Mouse (Mus musculus) cerebellum, adult 2 months (tissue): ENCODE results near the gene Olfr1228. TPM values are rescaled to one million over a fixed set of nuclear protein-coding genes. Genes with fewer than 3 reads are reported as not detected.

Experiments
- DNase-seq, 2 experiments: peaks; one replicate each; pipeline ENCODE4 v3.0.0; 2021
- H3K27ac ChIP-seq: fragments of 200-500 bp; 2 replicates; pipeline ENCODE4 v1.5.1; 2012; ENCODE audit warnings: low read length, control low read depth, inconsistent platforms; ENCODE audit not compliant: insufficient read depth
- H3K27me3 ChIP-seq: fragments of 200-500 bp; 2 replicates; pipeline ENCODE4 v1.6.1; 2012; ENCODE audit warnings: inconsistent platforms, mild to moderate bottlenecking, low read length, moderate library complexity; ENCODE audit not compliant: control insufficient read depth, insufficient read depth
- H3K4me1 ChIP-seq: fragments of 200-500 bp; 2 replicates; pipeline ENCODE4 v1.6.1; 2011; ENCODE audit warnings: low read length; ENCODE audit not compliant: control insufficient read depth, insufficient read depth
- H3K4me3 ChIP-seq: fragments of 200-500 bp; replicated peaks from 2 replicates; pipeline ENCODE3; 2011; ENCODE audit warnings: mild to moderate bottlenecking, low read depth, low read length, control low read depth; ENCODE audit not compliant: insufficient read depth
- CTCF ChIP-seq: fragments of 200-500 bp; IDR thresholded peaks from 2 replicates; pipeline ENCODE4 v1.5.1; 2011; ENCODE audit warnings: low read depth, mild to moderate bottlenecking, control low read depth, low read length, moderate library complexity, borderline replicate concordance; ENCODE audit not compliant: insufficient read depth
- POLR2A ChIP-seq: fragments of 200-500 bp; IDR thresholded peaks from 2 replicates; pipeline ENCODE4 v1.6.1; 2011; ENCODE audit warnings: low read length, control low read depth, borderline replicate concordance; ENCODE audit not compliant: insufficient read depth
- WGBS: fragments of 180-500 bp; shearing (Covaris S2); methylation state at CpG from one replicate; pipeline ENCODE4 v1.1.7; 2018; 5-methylcytosine and 5-hydroxymethylcytosine counted together
- polyA plus RNA-seq: library from polyadenylated mRNA; depleted of rRNA; stranded (reverse); fragments of >200 nt; gene quantifications from 2 replicates; pipeline ENCODE4 v1.2.3, GENCODE M21; 2012; rRNA removed

Olfr1228 gene
- polyA plus RNA-seq, result not detected in 2 replicates

GRCm38 (mm10) chr2:89253962-89254361, at the start of gene Olfr1228:
Gene Olfr1228 (minus strand): TSS chr2:89254062.
- no peak for TF ChIP-seq POLR2A
- no peak for TF ChIP-seq CTCF
- DNase-seq, result no peak

GRCm38 (mm10) chr2:89297168-89297567, 43.3 kb upstream of the Olfr1228 start, which contains the start of gene Olfr1230:
Gene Olfr1230 (minus strand): TSS chr2:89297268.
- Histone ChIP-seq H3K4me1 (no peaks in the 10 kb centered on the region), H3K4me3 (no peak within 1 kb of the TSS), H3K27me3 (no peaks in the 10 kb centered on the region), H3K27ac (no peak within 1 kb of the TSS)
- no peak for DNase-seq
- 89% methylated on average over 1 of the region's 1 CpGs for WGBS
- TF ChIP-seq POLR2A, result no peak
- no peak for TF ChIP-seq CTCF

More at GRCm38 (mm10) chr2:89253962-89254361, at the start of gene Olfr1228:
- no peaks in the 10 kb centered on the region for H3K4me1 ChIP-seq
- no peak within 1 kb of the TSS for H3K4me3 ChIP-seq
- no peak within 1 kb of the TSS for H3K27ac ChIP-seq
- no peaks in the 10 kb centered on the region for H3K27me3 ChIP-seq

- DNase-seq, result no peak
- Histone ChIP-seq H3K27me3 (no peaks in the 10 kb centered on the region), H3K4me3 (no peak within 1 kb of the TSS), H3K4me1 (no peaks in the 10 kb centered on the region), H3K27ac (no peak within 1 kb of the TSS)
- TF ChIP-seq CTCF, result no peak
- WGBS, result 67% methylated on average over 2 of the region's 2 CpGs
These were observed 34.1 kb upstream of the Olfr1228 start, which contains the start of gene Olfr1229 for GRCm38 (mm10) chr2:89287914-89288313. Gene Olfr1229 (minus strand): TSS chr2:89288014.

GRCm38 (mm10) chr2:89199948-89200347, 53.9 kb downstream of the Olfr1228 start, which contains the start of gene Olfr1226:
Gene Olfr1226 (minus strand): TSS chr2:89200048.
- no peak for DNase-seq
- TF ChIP-seq POLR2A (no peak), CTCF (no peak)
- 49% methylated on average over 2 of the region's 2 CpGs for WGBS
- H3K27ac ChIP-seq, result no peak within 1 kb of the TSS
- H3K4me1 ChIP-seq, result no peaks in the 10 kb centered on the region
- H3K4me3 ChIP-seq, result no peak within 1 kb of the TSS
- no peaks in the 10 kb centered on the region for H3K27me3 ChIP-seq

Other genes starting within 250 kb of the Olfr1228 start
- not detected in 2 replicates for gene Olfr1215, start 247.1 kb downstream of the Olfr1228 start, polyA plus RNA-seq
- gene Olfr1216, start 235.7 kb downstream of the Olfr1228 start, polyA plus RNA-seq, result not detected in 2 replicates
- gene Olfr1217, start 222.0 kb downstream of the Olfr1228 start, polyA plus RNA-seq, result not detected in 2 replicates
- gene Olfr1218, start 192.9 kb downstream of the Olfr1228 start, polyA plus RNA-seq, result not detected in 2 replicates
- gene Olfr1219, start 170.5 kb downstream of the Olfr1228 start, polyA plus RNA-seq, result not detected in 2 replicates
- not detected in 2 replicates for gene Olfr1220, start 147.2 kb downstream of the Olfr1228 start, polyA plus RNA-seq
- not detected in 2 replicates for gene Olfr1221, start 136.8 kb downstream of the Olfr1228 start, polyA plus RNA-seq
- gene Olfr1222, start 121.0 kb downstream of the Olfr1228 start, polyA plus RNA-seq, result not detected in 2 replicates
- gene Olfr1223, start 102.5 kb downstream of the Olfr1228 start, polyA plus RNA-seq, result not detected in 2 replicates
- not detected in 2 replicates for gene Olfr1224-ps1, start 90.0 kb downstream of the Olfr1228 start, polyA plus RNA-seq
- not detected in 2 replicates for gene Olfr1225, start 79.4 kb downstream of the Olfr1228 start, polyA plus RNA-seq
- not detected in 2 replicates for gene Olfr1226, start 54.0 kb downstream of the Olfr1228 start, polyA plus RNA-seq
- not detected in 2 replicates for gene Olfr1229, start 34.0 kb upstream of the Olfr1228 start, polyA plus RNA-seq
- not detected in 2 replicates for gene Olfr1230, start 43.2 kb upstream of the Olfr1228 start, polyA plus RNA-seq
- gene Olfr1231, start 53.0 kb upstream of the Olfr1228 start, polyA plus RNA-seq, result not detected in 2 replicates
- gene Olfr1232, start 75.6 kb upstream of the Olfr1228 start, polyA plus RNA-seq, result not detected in 2 replicates
- gene Olfr1233, start 88.3 kb upstream of the Olfr1228 start, polyA plus RNA-seq, result not detected in 2 replicates
- gene Olfr1234, start 110.8 kb upstream of the Olfr1228 start, polyA plus RNA-seq, result not detected in 2 replicates
- not detected in 2 replicates for gene Olfr1238, start 155.6 kb upstream of the Olfr1228 start, polyA plus RNA-seq
- not detected in 2 replicates for gene Olfr1239, start 166.3 kb upstream of the Olfr1228 start, polyA plus RNA-seq
- not detected in 2 replicates for gene Olfr1240, start 188.9 kb upstream of the Olfr1228 start, polyA plus RNA-seq
- gene Olfr1241, start 233.1 kb upstream of the Olfr1228 start, polyA plus RNA-seq, result not detected in 2 replicates
- gene Olfr1242, start 244.3 kb upstream of the Olfr1228 start, polyA plus RNA-seq, result not detected in 2 replicates